Mouse (Mus musculus): ENCODE measurements around the gene Capzb.

Gene Capzb

GRCm38 (mm10) chr4:139179731-139180625 lies 12.7 kb upstream of the Capzb start:
- peak in 1 of 2 experiments; percentile 78 for DNase-seq (ENCODE audit: inconsistent age in 2 of 2, low spot score in 1 of 2)

- no peak for DNase-seq (ENCODE audit: inconsistent age in 2 of 2, low spot score in 1 of 2)
These were observed 10.2 kb upstream of the Capzb start for GRCm38 (mm10) chr4:139182511-139182910.

DNA sequence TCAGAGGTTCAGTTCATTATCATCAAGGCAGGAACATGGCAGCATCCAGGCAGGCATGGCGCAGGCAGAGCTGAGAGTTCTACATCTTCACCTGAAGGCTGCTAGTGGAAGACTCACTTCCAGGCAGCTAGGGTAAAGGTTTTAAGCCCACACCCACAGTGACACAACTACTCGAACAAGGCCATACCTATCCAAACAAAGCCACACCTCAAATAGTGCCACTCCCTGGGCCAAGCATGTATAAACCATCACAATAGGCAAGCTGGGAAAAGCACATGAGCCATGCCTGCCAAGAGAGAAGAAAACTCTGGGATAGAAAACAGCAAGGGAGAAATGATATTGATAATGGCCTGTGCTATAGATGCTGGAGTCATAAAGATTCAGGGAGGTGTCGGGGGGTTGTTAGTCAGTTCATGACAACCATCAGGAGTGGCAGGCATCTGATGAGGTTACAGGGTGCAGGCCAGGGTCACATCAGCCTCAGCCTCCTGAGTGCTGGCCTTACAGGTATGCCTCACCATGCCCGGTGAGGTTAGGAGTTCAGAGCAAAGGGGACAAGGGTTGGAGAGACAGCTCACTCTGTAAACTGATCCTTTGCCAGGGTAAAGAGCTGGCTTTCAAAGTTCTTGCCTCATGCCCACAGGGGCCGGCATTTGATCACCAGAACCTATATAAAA lies 6.8 kb upstream of the Capzb start:
- DNase-seq (ENCODE audit: inconsistent age in 2 of 2, low spot score in 1 of 2): no peak

- DNase-seq (ENCODE audit: inconsistent age in 2 of 2, low spot score in 1 of 2): peak in 1 of 2 experiments; percentile 50
These were observed 4.8 kb upstream of the Capzb start for GRCm38 (mm10) chr4:139187930-139188329.

DNA sequence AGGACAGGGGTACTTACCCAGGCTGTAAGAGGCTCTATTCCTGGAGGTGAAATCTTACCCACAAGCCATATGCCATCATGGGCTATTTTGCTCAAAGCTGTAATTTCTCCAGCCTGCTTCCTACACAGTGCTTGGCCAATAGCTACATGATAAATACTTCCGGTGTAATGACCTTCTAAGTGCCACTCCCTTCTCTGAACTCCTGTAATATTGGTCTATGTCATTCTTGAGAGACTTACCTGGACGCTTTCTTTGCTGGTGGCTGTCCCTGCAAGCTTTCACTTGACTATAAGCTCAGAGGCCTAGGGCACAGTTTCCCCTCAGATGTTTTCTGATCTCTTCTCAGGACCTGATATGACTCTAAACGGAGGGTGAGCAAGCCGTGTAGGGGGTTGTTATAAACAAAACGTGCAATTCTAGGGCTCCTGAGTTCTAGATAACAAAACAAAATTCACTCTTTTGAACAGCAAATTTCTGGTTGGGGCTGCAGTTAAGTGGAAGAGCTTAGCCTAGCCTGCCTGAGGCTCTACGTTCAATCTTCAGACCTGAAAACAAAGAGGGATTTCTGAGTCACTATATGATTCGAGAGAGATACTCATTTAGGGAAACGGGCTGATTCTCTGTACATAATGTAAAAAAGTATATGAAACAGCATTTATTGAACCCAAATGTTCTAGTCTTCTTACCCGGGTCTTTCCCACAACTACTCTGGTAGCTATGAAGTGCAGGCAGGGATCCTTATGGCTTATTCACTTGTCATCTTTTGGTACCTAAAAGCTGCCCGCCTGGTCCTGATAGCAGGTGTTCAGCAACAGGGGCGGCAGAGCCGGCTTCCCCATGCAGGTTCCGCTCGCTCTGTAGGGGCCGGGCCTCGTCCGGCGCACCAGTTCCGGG lies 847 bp upstream of the Capzb start:
- DNase-seq (ENCODE audit: inconsistent age in 2 of 2, low spot score in 1 of 2): peak in 1 of 2 experiments; percentile 67

- DNase-seq (ENCODE audit: inconsistent age in 2 of 2, low spot score in 1 of 2): peak; percentile 55 to 82
These were observed 736 bp downstream of the Capzb start for GRCm38 (mm10) chr4:139193176-139194093.

DNA sequence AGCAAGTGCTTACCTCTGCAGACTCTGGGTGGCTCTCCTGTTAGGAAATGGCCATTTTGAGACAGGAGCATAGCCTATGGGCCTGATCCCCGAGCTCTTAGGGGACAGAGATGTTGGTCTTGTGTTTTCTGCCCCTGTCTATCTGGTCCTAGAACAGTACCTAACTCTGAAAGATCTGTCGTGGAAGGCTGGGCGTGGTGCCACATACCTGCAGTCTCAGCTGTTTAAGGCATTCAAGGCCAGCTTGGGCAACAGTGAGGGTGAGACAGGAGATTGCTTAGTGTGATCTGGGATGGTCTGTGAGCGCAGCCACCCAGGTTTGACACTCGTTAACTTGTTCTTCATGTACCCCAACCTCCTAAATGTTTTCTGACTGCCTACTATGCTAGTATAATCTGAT lies 2.4 kb downstream of the Capzb start:
- DNase-seq (ENCODE audit: inconsistent age in 2 of 2, low spot score in 1 of 2): no peak

DNA sequence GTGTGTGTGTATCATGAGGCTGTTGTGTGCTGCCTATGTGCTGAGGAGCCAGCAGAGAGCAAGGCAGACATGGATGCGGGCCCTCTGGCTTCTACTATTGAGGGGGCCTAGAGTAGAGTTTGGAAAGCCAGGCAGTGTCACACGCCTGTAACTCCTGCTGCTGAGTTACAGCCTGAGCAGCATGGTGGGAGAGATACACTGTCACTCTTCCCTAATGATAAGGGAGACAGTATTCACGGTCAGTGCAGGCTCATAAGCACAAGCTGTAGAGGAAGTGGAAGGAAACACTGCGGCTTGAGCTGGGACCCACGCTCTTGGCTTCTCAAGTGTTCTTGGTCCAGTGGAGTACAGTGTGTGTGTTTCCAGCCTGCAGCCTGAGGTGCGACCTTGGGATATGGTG lies 3.8 kb downstream of the Capzb start:
- no peak for DNase-seq (ENCODE audit: inconsistent age in 2 of 2, low spot score in 1 of 2)

GRCm38 (mm10) chr4:139196949-139197348 lies 4.2 kb downstream of the Capzb start:
- no peak for DNase-seq (ENCODE audit: inconsistent age in 2 of 2, low spot score in 1 of 2)

DNA sequence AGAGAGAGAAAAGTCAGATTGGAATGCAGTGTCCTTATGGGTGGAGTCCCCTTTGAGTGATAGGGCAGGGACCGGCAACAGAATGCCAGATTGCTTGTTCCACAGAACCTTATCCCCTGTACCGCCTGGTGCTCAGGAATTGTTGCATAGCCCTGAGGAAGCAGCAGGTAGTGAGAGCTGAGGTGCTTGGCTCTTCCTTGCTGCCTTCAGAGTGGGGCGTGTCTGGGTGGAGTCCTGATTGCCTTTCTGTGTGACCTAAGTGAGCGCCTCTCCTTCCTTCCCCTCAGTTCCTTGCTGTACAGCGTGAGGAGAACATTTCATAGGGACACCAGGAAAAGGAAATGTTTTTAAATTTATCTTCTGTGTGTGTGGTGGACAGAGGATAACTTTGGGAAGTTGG lies 4.8 kb downstream of the Capzb start:
- no peak for DNase-seq (ENCODE audit: inconsistent age in 2 of 2, low spot score in 1 of 2)

- peak; percentile 86 to 87 for DNase-seq (ENCODE audit: inconsistent age in 2 of 2, low spot score in 1 of 2)
These were observed 5.4 kb downstream of the Capzb start for GRCm38 (mm10) chr4:139198004-139198689.

- no peak for DNase-seq (ENCODE audit: inconsistent age in 2 of 2, low spot score in 1 of 2)
These were observed 6.4 kb downstream of the Capzb start for GRCm38 (mm10) chr4:139199126-139199525.

DNA sequence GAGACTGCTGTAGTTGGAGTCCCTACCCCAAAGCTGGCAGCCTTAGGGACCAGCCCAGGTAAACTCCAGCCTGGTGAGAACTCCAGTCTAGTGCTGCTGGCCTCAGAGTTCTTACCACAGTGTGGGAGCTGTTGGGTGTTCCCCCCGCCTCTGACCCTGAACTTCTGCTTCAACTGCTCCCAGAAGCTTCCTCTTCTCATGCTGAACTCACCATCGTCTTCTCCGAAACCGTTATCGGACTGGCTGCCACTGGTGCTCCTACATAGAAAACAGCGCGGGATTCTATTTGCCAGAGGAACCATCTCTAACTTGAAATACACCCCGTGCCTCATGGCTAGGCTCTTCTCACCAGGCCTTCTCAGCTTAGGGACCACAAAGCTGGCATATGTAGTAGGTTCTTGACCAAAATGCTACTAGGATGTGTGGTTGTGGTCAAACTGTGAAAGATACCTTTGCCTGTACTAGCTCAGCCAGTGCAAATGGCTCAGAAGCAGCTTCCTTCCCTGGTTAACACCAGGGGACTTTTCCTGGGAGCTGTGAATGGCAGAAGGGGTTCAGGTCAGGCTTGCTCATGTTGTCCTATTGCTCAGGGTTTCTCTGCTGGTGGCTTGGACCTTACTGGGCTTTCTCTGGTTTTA lies 7.1 kb downstream of the Capzb start:
- DNase-seq (ENCODE audit: inconsistent age in 2 of 2, low spot score in 1 of 2): peak; percentile 66 to 76

GRCm38 (mm10) chr4:139200946-139201345 lies 8.2 kb downstream of the Capzb start:
- no peak for DNase-seq (ENCODE audit: inconsistent age in 2 of 2, low spot score in 1 of 2)

GRCm38 (mm10) chr4:139202556-139202955 lies 9.9 kb downstream of the Capzb start:
- peak; percentile 67 to 86 for DNase-seq (ENCODE audit: inconsistent age in 2 of 2, low spot score in 1 of 2)

- DNase-seq (ENCODE audit: inconsistent age in 2 of 2, low spot score in 1 of 2): peak; percentile 58 to 82
These were observed 10.7 kb downstream of the Capzb start for GRCm38 (mm10) chr4:139203381-139203780.

GRCm38 (mm10) chr4:139205842-139206241 lies 13.1 kb downstream of the Capzb start:
- DNase-seq (ENCODE audit: inconsistent age in 2 of 2, low spot score in 1 of 2): peak in 1 of 2 experiments; percentile 64

GRCm38 (mm10) chr4:139206353-139207045 lies 13.8 kb downstream of the Capzb start:
- DNase-seq (ENCODE audit: inconsistent age in 2 of 2, low spot score in 1 of 2): no peak
